Mouse (Mus musculus) liver, embryonic 14.5 days (tissue): Measurements from ENCODE around the gene Scp2.

Source experiments
- CTCF ChIP-seq: IDR thresholded peaks from 2 replicates; pipeline ENCODE4 v1.5.1; 2016; ENCODE audit warnings: antibody characterized with exemption, low read depth, control low read depth
- EP300 ChIP-seq: IDR thresholded peaks from 2 replicates; pipeline ENCODE4 v1.6.1; 2016; ENCODE audit warnings: antibody characterized with exemption, low read depth

GRCm38 (mm10) chr4:108008541-108008940 lies 136.3 kb downstream of the Scp2 start:
- no peak for TF ChIP-seq CTCF
- TF ChIP-seq EP300 = no peak
